Mouse (Mus musculus): Measurements from ENCODE around the gene Ankrd34a. TPM values are rescaled to one million over a fixed set of nuclear protein-coding genes. Genes with fewer than 3 reads are reported as not detected.

The Ankrd34a gene
- polyA plus RNA-seq, 1 experiment from 2014 or later: 0.37 TPM

GRCm38 (mm10) chr3:96635906-96636305 lies 39.5 kb downstream of the Ankrd34a start:
- no peaks in the 10 kb centered on the region for H3K27me3 ChIP-seq (replicated peaks; ENCODE audit: insufficient read depth, low read length)
- peak overlapping the region; percentile 81 for H3K4me2 ChIP-seq (replicated peaks; ENCODE audit: low read depth, low read length)
- H3K27ac ChIP-seq (ENCODE audit: low read length): peak overlapping the region; percentile 83
- H3K9me3 ChIP-seq (ENCODE audit: low read length): no peaks in the 10 kb centered on the region
- no peaks in the 10 kb centered on the region for H3K36me3 ChIP-seq (ENCODE audit: insufficient read depth, low read length)
- peak overlapping the region; percentile 84 for H3K4me3 ChIP-seq (ENCODE audit: low read depth, low read length)
- WGBS: 8% methylated on average over 14 of the region's 15 CpGs
- TF ChIP-seq EP300 (IDR thresholded peaks at IDR 0.05) (no peak), CTCF (IDR thresholded peaks at IDR 0.05) (no peak)
- H3K4me1 ChIP-seq (ENCODE audit: insufficient read depth, low read depth, low read length): no peaks in the 10 kb centered on the region; the same call in 1 of the 2 replicates
- no peak for DNase-seq (ENCODE audit: low spot score)
- peak overlapping the region; percentile 92 for H3K9ac ChIP-seq (replicated peaks; ENCODE audit: low read depth)
- no peak for ATAC-seq

- TF ChIP-seq CTCF (IDR thresholded peaks at IDR 0.05): no peak
- no peak for TF ChIP-seq EP300 (IDR thresholded peaks at IDR 0.05)
- 55% methylated on average over 11 of the region's 11 CpGs for WGBS
- Histone ChIP-seq H3K9me3 (ENCODE audit: low read length) (no peaks in the 10 kb centered on the region), H3K4me1 (ENCODE audit: insufficient read depth, low read depth, low read length) (no peaks in the 10 kb centered on the region; the same call in 1 of the 2 replicates), H3K4me2 (replicated peaks; ENCODE audit: low read depth, low read length) (peak overlapping the region; percentile 81; the same call in 1 of the 2 replicates), H3K36me3 (ENCODE audit: insufficient read depth, low read length) (no peaks in the 10 kb centered on the region), H3K27me3 (replicated peaks; ENCODE audit: insufficient read depth, low read length) (no peaks in the 10 kb centered on the region), H3K9ac (replicated peaks; ENCODE audit: low read depth) (peak overlapping the region; percentile 92), H3K27ac (ENCODE audit: low read length) (0 out of 2 replicates have a peak overlapping the region, but pooled peaks have one; percentile 83), H3K4me3 (ENCODE audit: low read depth, low read length) (peak overlapping the region; percentile 84)
- ATAC-seq: no peak
- no peak for DNase-seq (ENCODE audit: low spot score)
These were observed 40.0 kb downstream of the Ankrd34a start for GRCm38 (mm10) chr3:96636448-96636847.

DNA sequence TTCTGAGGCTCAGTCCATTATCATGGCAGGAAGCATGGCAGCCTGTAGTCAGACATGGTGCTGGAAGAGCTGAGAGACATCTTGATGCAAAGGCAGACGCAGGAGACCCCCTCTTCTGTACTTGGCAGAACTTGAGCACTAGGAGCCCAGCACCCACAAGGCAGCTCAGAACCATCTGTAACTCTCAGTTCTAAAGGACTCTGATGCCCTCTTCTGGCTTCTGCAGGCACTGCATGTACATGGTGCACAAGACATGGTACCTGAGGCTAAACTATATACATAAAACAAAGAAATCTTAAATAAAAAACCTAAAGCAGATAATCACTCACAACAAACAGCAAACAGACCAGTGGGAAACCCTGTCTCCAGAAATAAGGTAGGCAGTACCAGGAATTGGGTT lies 42.8 kb downstream of the Ankrd34a start:
- Histone ChIP-seq H3K4me1 (ENCODE audit: insufficient read depth, low read depth, low read length) (no peaks in the 10 kb centered on the region; the same call in 1 of the 2 replicates), H3K4me3 (ENCODE audit: low read depth, low read length) (no peak overlapping the region), H3K36me3 (ENCODE audit: insufficient read depth, low read length) (no peaks in the 10 kb centered on the region), H3K4me2 (replicated peaks; ENCODE audit: low read depth, low read length) (no peak overlapping the region), H3K9me3 (ENCODE audit: low read length) (no peaks in the 10 kb centered on the region), H3K27ac (ENCODE audit: low read length) (no peak overlapping the region), H3K27me3 (replicated peaks; ENCODE audit: insufficient read depth, low read length) (no peaks in the 10 kb centered on the region), H3K9ac (replicated peaks; ENCODE audit: low read depth) (no peak overlapping the region)
- no peak for ATAC-seq
- TF ChIP-seq EP300 (IDR thresholded peaks at IDR 0.05) (no peak), CTCF (IDR thresholded peaks at IDR 0.05) (peak; percentile 76)
- WGBS: 85% methylated on average over 1 of the region's 1 CpGs
- peak; percentile 58 for DNase-seq (ENCODE audit: low spot score)

DNA sequence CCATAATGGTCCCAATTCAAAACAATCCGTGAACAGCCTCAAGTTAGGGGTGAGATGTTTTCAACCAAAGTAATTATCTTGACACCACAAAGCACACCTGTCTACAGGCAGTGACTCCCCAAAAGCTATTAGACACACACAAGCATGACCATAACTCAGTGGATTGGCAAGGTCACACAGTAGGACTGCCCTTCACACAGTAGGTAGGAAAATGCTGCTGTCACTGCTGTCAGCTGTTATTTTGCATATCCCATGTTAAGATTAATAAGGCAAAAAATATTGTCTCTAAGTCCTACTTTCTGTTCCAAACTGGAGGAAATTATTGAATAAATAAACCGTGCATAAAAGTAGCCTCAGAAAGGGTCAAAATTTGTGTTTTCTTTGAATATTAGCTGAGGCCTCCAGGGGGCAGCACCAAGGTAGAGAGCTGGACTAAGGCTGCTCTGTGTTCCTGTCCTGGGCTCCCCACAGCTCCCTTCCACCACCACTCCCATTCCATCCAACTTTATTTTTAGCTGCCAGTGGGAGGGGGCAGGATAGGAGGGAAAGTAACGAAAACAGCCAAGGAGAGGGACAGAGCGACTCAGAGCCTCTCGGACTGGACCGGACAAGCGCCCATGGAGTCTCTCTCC lies 48.7 kb downstream of the Ankrd34a start, which contains the start of gene Itga10:
TSS of gene Itga10 (plus strand) at position 567 of the 632 bp plus-strand sequence.
- H3K4me1 ChIP-seq (ENCODE audit: insufficient read depth, low read depth, low read length): no peaks in the 10 kb centered on the region
- H3K4me3 ChIP-seq (ENCODE audit: low read depth, low read length): no peak within 1 kb of the TSS
- WGBS: 54% methylated on average over 7 of the region's 7 CpGs
- TF ChIP-seq CTCF (IDR thresholded peaks at IDR 0.05): peak; percentile 68
- no peak for TF ChIP-seq EP300 (IDR thresholded peaks at IDR 0.05)
- no peaks in the 10 kb centered on the region for H3K36me3 ChIP-seq (ENCODE audit: insufficient read depth, low read length)
- H3K9me3 ChIP-seq (ENCODE audit: low read length): no peaks in the 10 kb centered on the region
- no peak within 1 kb of the TSS for H3K9ac ChIP-seq (replicated peaks; ENCODE audit: low read depth)
- DNase-seq (ENCODE audit: low spot score) (peak; percentile 77), ATAC-seq (peak; percentile 67)
- H3K4me2 ChIP-seq (replicated peaks; ENCODE audit: low read depth, low read length): no peak within 1 kb of the TSS
- no peaks in the 10 kb centered on the region for H3K27me3 ChIP-seq (replicated peaks; ENCODE audit: insufficient read depth, low read length)
- H3K27ac ChIP-seq (ENCODE audit: low read length): no peak within 1 kb of the TSS

GRCm38 (mm10) chr3:96647365-96647764 lies 50.9 kb downstream of the Ankrd34a start:
- WGBS: 90% methylated on average over 3 of the region's 3 CpGs
- DNase-seq (ENCODE audit: low spot score): no peak
- ATAC-seq: no peak
- H3K4me3 ChIP-seq (ENCODE audit: low read depth, low read length): no peak overlapping the region
- H3K9ac ChIP-seq (replicated peaks; ENCODE audit: low read depth): no peak overlapping the region
- H3K4me2 ChIP-seq (replicated peaks; ENCODE audit: low read depth, low read length): no peak overlapping the region
- H3K9me3 ChIP-seq (ENCODE audit: low read length): no peaks in the 10 kb centered on the region
- no peaks in the 10 kb centered on the region for H3K4me1 ChIP-seq (ENCODE audit: insufficient read depth, low read depth, low read length)
- H3K27ac ChIP-seq (ENCODE audit: low read length): no peak overlapping the region
- H3K36me3 ChIP-seq (ENCODE audit: insufficient read depth, low read length): no peaks in the 10 kb centered on the region
- no peaks in the 10 kb centered on the region for H3K27me3 ChIP-seq (replicated peaks; ENCODE audit: insufficient read depth, low read length)
- TF ChIP-seq EP300 (IDR thresholded peaks at IDR 0.05) (no peak), CTCF (IDR thresholded peaks at IDR 0.05) (no peak)

Other genes with a start within 250 kb of the Ankrd34a start
- gene BC107364, start 144.3 kb upstream of the Ankrd34a start, polyA plus RNA-seq (2015; fragmentation: Nextera tagmentation; extraction: Ambion mirVana): 0.12 and 0.19 TPM in 2 replicates
- gene Hfe2, start 71.5 kb upstream of the Ankrd34a start, polyA plus RNA-seq (2015; fragmentation: Nextera tagmentation; extraction: Ambion mirVana): 0.27 and 0.35 TPM in 2 replicates
- 468 and 502 TPM in 2 replicates for gene Txnip, start 38.7 kb upstream of the Ankrd34a start, polyA plus RNA-seq (2015; fragmentation: Nextera tagmentation; extraction: Ambion mirVana)
- 0.73 and 0.78 TPM in 2 replicates for gene Gm16253, start 19.7 kb upstream of the Ankrd34a start, polyA plus RNA-seq (2015; fragmentation: Nextera tagmentation; extraction: Ambion mirVana)
- gene Polr3gl, start 2.5 kb upstream of the Ankrd34a start, polyA plus RNA-seq (2015; fragmentation: Nextera tagmentation; extraction: Ambion mirVana): 36.7 and 43.2 TPM in 2 replicates
- 5.4 TPM in 2 replicates for gene Lix1l, start 4.5 kb downstream of the Ankrd34a start, polyA plus RNA-seq (2015; fragmentation: Nextera tagmentation; extraction: Ambion mirVana)
- 90.3 and 91.4 TPM in 2 replicates for gene Rbm8a, start 33.3 kb downstream of the Ankrd34a start, polyA plus RNA-seq (2015; fragmentation: Nextera tagmentation; extraction: Ambion mirVana)
- 49.8 and 56.6 TPM in 2 replicates for gene Pex11b, start 38.7 kb downstream of the Ankrd34a start, polyA plus RNA-seq (2015; fragmentation: Nextera tagmentation; extraction: Ambion mirVana)
- gene Gm42957, start 38.8 kb downstream of the Ankrd34a start, polyA plus RNA-seq (2015; fragmentation: Nextera tagmentation; extraction: Ambion mirVana): not detected in 2 replicates
- gene Itga10, start 48.9 kb downstream of the Ankrd34a start, polyA plus RNA-seq (2015; fragmentation: Nextera tagmentation; extraction: Ambion mirVana): 0.31 TPM in 2 replicates
- gene Ankrd35, start 73.5 kb downstream of the Ankrd34a start, polyA plus RNA-seq (2015; fragmentation: Nextera tagmentation; extraction: Ambion mirVana): 0.42 and 0.44 TPM in 2 replicates
- gene Pias3, start 99.7 kb downstream of the Ankrd34a start, polyA plus RNA-seq (2015; fragmentation: Nextera tagmentation; extraction: Ambion mirVana): 26.9 and 31.1 TPM in 2 replicates
- 5.3 and 5.8 TPM in 2 replicates for gene Nudt17, start 111.9 kb downstream of the Ankrd34a start, polyA plus RNA-seq (2015; fragmentation: Nextera tagmentation; extraction: Ambion mirVana)
- 17.9 and 19.2 TPM in 2 replicates for gene Polr3c, start 131.0 kb downstream of the Ankrd34a start, polyA plus RNA-seq (2015; fragmentation: Nextera tagmentation; extraction: Ambion mirVana)
- gene Rnf115, start 131.0 kb downstream of the Ankrd34a start, polyA plus RNA-seq (2015; fragmentation: Nextera tagmentation; extraction: Ambion mirVana): 42.8 and 43.3 TPM in 2 replicates
- gene Pdzk1, start 232.6 kb downstream of the Ankrd34a start, polyA plus RNA-seq (2015; fragmentation: Nextera tagmentation; extraction: Ambion mirVana): 0.06 and 0.17 TPM in 2 replicates
- gene Cd160, start 232.7 kb downstream of the Ankrd34a start, polyA plus RNA-seq (2015; fragmentation: Nextera tagmentation; extraction: Ambion mirVana): 0.39 and 0.42 TPM in 2 replicates